Mouse (Mus musculus): ENCODE results near the gene Myh6.
"Not testable (repeated sequence)": the region's sequence is repeated elsewhere in the genome, so short reads cannot be mapped to it uniquely, and the experiment has no call there.

Myh6 gene

DNA sequence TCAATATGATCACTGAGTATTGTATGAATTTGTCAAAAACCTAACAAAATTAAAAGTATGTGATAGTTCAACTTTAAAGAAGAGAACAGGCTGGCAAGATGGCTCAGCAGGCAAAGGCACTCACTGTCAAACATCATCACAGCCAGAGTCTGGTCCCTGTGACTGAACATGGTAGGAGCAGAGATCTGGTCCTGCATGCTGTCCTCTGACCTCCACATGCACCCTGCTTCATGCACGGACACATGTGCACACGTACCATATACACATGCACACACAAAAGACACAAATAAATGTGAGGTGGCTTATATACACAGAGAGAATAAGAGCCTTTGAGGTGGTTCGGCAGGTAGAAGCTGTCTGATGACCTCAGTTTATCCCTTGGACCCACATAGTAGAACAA is 11.2 kb downstream of the Myh6 start:
- no peak for DNase-seq

DNA sequence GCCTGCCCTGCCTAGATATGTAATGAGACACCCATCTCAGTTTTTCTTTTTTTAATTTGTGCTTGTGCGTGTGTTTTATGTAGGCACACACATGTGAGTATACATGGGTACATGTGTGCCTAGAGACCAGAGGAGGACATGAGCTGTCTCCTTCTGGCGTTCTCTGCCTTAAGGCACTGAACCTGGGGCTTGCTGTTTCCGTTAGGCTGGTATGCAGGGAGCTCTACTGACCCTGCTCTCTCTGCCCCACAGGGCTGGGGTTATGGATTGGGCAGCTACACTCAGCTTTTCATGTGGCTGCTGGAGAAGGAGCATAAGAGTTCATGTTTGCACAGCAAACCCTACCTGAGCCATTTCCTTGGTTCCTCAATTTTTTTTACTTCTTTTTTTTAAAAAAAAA is 12.3 kb downstream of the Myh6 start:
- DNase-seq = no peak

GRCm38 (mm10) chr14:54953664-54954206 is 13.0 kb downstream of the Myh6 start:
- DNase-seq = no peak

- no peak for DNase-seq
Measured at GRCm38 (mm10) chr14:54951587-54951986, 15.1 kb downstream of the Myh6 start.

GRCm38 (mm10) chr14:54950493-54950892 is 16.2 kb downstream of the Myh6 start:
- no peak for DNase-seq

- DNase-seq = no peak
Measured at GRCm38 (mm10) chr14:54948781-54949180, 17.9 kb downstream of the Myh6 start.

DNA sequence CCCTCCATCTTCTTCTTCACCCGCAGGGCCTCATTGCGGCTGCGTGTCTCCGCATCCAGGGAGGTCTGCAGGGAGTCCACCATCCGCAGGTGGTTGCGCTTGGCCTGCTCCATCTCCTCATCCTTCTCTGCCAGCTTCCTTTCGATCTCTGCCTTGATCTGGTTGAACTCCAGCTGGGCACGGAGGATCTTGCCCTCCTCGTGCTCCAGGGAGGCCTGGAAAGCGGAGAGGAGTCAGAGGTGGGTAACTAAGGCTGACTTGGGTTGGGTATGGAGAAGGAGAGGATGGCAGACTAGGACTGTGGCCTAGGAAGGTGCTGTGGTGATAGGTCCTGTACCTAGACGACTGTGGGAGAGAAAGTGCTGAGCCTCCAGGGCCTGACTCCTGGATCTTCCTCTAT is 19.7 kb downstream of the Myh6 start:
- not testable (repeated sequence) for DNase-seq

GRCm38 (mm10) chr14:54945975-54946704 is 20.6 kb downstream of the Myh6 start:
- DNase-seq = no peak

DNA sequence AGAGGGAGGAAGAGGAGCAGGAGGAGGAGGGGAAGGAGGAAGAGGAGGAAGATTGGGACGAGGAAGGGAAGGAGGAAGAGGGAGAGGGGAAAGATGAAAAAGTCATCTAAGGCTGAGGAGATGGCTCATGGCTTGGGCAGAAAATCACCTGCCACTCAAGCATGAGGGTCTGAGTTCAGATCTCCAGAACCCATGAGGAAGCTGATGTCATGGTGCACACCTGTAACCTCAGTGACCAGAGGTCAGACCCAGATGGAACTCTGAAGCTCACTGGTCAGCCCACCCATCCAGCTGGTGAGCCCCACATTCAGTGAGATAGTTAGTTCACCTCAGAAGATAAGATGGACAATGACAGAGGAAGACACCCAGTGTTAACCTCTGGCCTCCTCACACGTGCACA is 21.8 kb downstream of the Myh6 start:
- DNase-seq = no peak

GRCm38 (mm10) chr14:54943971-54944370 is 22.8 kb downstream of the Myh6 start:
- no peak for DNase-seq

- no peak for DNase-seq
Measured at GRCm38 (mm10) chr14:54942479-54942878, 24.2 kb downstream of the Myh6 start.

DNA sequence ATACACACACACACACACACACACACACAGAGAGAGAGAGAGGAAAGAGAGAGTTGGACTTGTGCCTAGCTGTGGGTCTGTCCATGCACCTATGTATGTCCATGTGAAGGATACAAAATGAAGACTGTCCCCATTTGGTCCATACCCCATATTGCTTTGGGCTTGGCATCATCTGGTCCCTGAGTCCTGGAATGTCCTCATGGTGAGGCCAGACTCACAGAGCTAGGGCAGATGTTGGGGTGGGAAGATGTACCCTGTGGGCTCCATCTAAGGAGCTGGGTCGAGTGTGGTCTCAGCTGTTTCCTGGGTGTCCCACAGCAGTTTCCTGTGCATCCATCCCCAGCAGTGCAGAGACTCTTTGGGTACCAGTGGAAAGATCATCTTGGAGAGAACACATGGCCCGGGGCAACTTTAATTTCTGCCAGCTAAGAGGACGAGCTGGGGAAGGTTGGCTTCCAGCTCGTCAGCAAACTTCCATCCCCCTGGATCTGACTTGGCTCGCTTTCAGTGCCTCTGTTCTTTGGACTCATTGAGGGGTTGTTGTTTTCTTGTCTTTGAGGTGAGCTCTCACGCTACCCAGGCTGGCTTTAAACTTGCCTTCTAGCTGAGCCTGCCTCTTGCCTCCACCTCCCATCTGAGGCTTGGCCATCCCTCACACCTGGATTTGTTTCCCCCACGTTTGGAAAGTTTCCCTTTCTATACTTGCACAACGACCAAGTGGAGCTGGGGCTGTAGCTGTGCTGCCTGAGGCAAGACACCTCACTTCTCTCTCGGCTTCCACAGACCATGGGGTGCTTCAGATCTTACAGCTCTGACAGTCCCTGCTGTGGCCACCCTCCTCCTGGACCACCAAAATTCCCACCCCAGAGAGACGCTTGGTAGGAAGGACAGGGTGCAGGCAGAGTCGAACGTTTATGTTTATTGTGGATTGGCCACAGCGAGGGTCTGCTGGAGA is 25.4 kb downstream of the Myh6 start:
- no peak for DNase-seq

DNA sequence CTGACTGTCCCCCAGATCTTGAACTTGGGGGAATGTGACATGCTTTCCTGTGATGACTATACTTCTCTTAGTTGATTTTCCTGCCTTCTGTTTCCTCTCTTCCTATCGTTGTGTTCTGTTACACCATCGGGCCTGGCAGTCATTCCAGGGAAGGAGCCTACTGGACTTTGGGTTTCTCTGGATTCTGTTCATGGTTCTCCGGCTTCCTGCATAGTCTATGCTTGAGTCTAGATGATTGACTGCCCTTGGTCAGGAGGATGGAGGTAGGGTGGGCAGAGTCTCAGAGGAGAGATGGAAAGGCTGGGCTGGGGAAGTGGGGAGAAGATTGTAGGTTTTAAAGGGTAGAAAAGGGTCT is 26.6 kb downstream of the Myh6 start:
- DNase-seq = no peak

- DNase-seq = peak; percentile 39
Measured at GRCm38 (mm10) chr14:54939434-54940175, 27.1 kb downstream of the Myh6 start.

GRCm38 (mm10) chr14:54938431-54939219 is 28.1 kb downstream of the Myh6 start:
- DNase-seq = no peak

DNA sequence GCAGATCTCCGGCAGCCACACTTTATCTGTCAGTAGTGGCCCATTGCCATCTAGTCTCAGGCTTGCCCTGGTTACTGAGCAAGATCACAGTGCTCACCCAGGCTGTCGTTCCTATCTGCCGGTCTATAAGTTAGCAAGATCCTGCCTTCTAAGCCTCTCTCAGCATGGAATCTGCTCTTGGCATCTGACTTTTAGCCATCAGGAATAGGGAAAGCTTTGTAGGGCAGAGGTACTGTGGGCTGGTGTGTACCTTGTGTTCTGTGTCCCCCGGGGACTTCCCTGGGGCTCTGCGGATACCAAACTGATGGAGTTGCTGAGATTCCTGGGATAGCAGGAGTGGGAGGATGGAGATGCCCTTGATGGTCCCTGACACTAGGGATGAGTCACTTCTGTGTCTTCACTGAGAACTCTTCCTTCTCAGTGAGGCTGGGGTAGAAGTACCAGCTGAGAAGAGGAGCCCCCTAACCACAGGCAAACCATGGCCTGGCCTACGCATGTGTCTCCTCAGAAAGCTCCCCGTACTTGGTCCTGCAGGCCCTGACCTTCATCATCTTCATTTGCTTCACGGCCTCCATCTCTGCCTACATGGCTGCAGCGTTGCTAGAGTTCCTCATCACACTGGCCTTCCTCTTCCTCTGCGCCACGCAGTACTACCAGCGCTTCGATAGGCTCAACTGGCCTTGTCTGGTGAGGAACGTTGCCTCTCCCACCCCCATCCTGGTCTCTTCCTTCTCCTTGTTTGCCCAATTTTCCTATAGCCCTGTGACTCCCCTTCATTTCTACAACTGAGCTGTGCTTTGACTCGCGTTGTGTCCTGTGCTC is 29.2 kb downstream of the Myh6 start:
- DNase-seq = no peak

DNA sequence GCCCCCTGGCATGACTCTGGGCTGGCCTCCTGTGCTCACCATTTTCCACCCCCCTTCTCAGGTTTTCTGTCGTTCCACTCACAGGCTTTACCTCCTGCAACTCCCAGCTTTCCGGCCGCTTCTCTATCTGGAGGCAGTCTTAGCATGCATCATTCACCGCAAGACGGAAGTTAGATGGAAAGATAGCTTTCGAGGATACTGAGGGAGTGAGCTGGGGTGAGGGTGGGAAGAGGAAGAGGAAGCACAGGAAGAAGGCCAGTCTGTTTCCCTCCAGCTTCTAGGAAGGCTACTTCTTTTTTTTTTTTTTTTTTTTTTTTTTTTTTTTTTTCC is 29.9 kb downstream of the Myh6 start:
- no peak for DNase-seq

- DNase-seq = peak; percentile 80
Measured at GRCm38 (mm10) chr14:54935904-54936830, 30.6 kb downstream of the Myh6 start, which contains the start of gene Cmtm5. Gene Cmtm5 (plus strand): TSS chr14:54936261.

DNA sequence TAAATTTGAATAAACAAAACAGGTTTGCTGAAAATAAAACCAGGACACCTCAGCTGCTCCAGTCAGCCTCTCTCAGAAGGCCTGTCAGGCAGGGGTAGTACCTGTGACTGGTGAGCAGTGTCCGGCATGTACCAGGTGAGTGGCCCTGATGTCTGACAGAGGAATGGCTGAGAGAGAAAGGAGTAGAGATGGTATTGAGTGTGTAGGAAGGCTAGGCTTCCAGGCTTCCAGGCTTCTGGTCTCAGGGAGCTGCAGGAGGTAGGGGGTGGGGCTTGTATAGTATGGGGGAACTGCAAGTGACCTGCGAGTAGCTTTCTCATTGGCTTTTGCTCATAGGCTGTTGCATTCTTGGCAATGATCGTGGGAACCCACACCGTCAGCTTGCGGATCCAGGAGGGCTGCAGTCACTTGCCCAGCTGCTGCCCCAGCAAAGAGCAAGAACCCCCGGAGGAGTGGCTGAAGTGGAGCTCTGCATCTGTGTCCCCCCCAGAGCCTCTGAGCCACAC is 34.0 kb downstream of the Myh6 start, which contains the start of gene Il25:
Gene Il25, plus strand, starts transcription at position 51 of the 506 bp plus-strand sequence.
- DNase-seq = no peak

- no peak for DNase-seq
Measured at GRCm38 (mm10) chr14:54930431-54930830, 36.3 kb downstream of the Myh6 start.
